ENCODE assay signal across 16 mouse cellular contexts in the genomic region with DNA sequence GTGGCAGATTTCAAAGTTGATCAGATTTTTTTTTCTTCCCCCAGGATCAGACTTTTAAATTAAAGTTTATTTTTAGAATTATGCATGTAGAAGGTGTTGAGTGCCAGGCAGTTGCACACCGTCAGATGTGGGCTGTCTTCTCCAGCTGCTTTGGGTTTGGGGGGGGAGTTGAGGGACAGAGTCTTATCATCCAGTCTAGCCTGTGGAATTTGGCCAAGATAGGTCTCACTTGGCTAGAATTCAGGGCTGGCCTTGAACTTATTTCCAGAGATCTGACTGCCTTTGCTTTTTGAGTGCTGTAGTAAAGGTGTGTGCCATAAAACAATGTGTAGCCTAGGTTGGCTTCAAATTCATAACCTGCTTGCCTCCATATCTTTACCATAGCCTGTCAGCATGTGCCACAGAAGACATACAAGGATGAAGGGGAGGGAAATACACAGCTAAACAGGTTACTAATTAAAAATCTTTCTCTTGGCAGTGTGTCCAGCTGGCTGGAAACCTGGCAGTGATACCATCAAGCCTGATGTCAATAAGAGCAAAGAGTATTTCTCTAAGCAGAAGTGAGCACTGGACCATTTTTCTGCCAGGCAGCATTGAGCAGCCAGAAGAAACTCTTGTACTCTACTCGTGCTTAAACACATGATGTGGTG. TPM values are rescaled to one million over a fixed set of nuclear protein-coding genes. Genes with fewer than 3 reads are reported as not detected.
DNase-seq lines count a peak whose midpoint lies in the region; ATAC-seq and TF ChIP-seq lines count a peak whose summit lies in the region.
"Had no signal": no experiment of that assay in that cellular context is flagged by ENCODE, and none has a peak within 500 bp of the region (broad histone marks: within the 10 kb centered on the region; RNA-seq: fewer than 3 reads in every experiment).

No protein-coding gene starts in this region.

- H3K9me3 ChIP-seq in heart, embryonic 13.5 days: no peaks in the 10 kb centered on the region
- H3K9me3 ChIP-seq: limb, embryonic 15.5 days; midbrain, embryonic 10.5 days had no signal

- no peak for ATAC-seq in heart, embryonic 13.5 days (ENCODE audit: extremely low read depth, insufficient number of reproducible peaks, low FRiP score, low TSS enrichment)
- no peak for ATAC-seq in erythroblast, adult 5-6 weeks (replicated peaks; ENCODE audit: low FRiP score, poor library complexity, severe bottlenecking)
- ATAC-seq: forebrain, postnatal 0 days had no signal

- 19% methylated on average over 2 of the region's 2 CpGs for WGBS in heart, embryonic 13.5 days

- H3K4me2 ChIP-seq in heart, embryonic 13.5 days: no peak overlapping the region
- H3K4me2 ChIP-seq: limb, embryonic 15.5 days had no signal

- no peaks in the 10 kb centered on the region for H3K27me3 ChIP-seq in heart, embryonic 13.5 days (replicated peaks)
- H3K27me3 ChIP-seq: CH12.LX; limb, embryonic 15.5 days had no signal

- 0 out of 2 replicates have a peak overlapping the region, but pooled peaks have one; percentile 28 for H3K9ac ChIP-seq in heart, embryonic 13.5 days
- H3K9ac ChIP-seq: forebrain, postnatal 0 days; limb, embryonic 15.5 days had no signal

- TF ChIP-seq CTCF in layer of hippocampus, adult 2 months (conservative IDR thresholded peaks at IDR 0.05): no peak

- H3K4me1 ChIP-seq in heart, embryonic 13.5 days: peaks cover 14% of the 10 kb centered on the region
- H3K4me1 ChIP-seq: limb, embryonic 15.5 days; midbrain, embryonic 10.5 days had no signal

- H3K36me3 ChIP-seq in heart, embryonic 13.5 days: peaks cover 92% of the 10 kb centered on the region

- no peak overlapping the region for H3K4me3 ChIP-seq in heart, embryonic 13.5 days
- H3K4me3 ChIP-seq in layer of hippocampus, adult 2 months: no peak overlapping the region
- H3K4me3 ChIP-seq: limb, embryonic 15.5 days; midbrain, embryonic 10.5 days had no signal

- H3K27ac ChIP-seq in heart, embryonic 13.5 days (replicated peaks): 0 out of 2 replicates have a peak overlapping the region, but pooled peaks have one; percentile 39
- H3K27ac ChIP-seq in layer of hippocampus, adult 2 months: 0 out of 2 replicates have a peak overlapping the region, but pooled peaks have one; percentile 18
- H3K27ac ChIP-seq: limb, embryonic 15.5 days; midbrain, embryonic 10.5 days had no signal

- DNase-seq in heart, adult 8-10 months (ENCODE audit: low spot score): no peak
- no peak for DNase-seq in layer of hippocampus, adult 2 months (ENCODE audit: low spot score in 2 of 2)
- DNase-seq in layer of hippocampus, adult 8-10 months (ENCODE audit: low spot score in 2 of 2): no peak
- peak; percentile 60 for DNase-seq in adrenal gland, postnatal 14 days
- DNase-seq in kidney, postnatal 36 days: peak; percentile 58 to 81
- no peak for DNase-seq in gastrocnemius, postnatal 10 days
- DNase-seq: cerebellum, adult 11 months; cerebellum, postnatal 25 days; embryo, embryonic 11 days; forebrain, postnatal 0 days; lung, adult 2 months had no signal

RNA-seq across cellular contexts. Expression of a gene that starts 9.4 kb away (rescaled TPM):
- 33.5 and 35.1 TPM in 2 replicates for polyA plus RNA-seq in heart, embryonic 13.5 days (2015; fragmentation: Nextera tagmentation; extraction: Ambion mirVana)
- total RNA-seq in heart, adult 8-10 months (2022): 10 to 100 TPM; 61.8 to 72.5 (median 66.4) TPM
- 10 to 100 TPM; 16.4 to 20.8 TPM for total RNA-seq in layer of hippocampus, adult 2 months (2021)
- 10 to 100 TPM; 15.4 to 20.4 (median 17.5) TPM for total RNA-seq in layer of hippocampus, adult 8-10 months (2022)
- total RNA-seq in adrenal gland, postnatal 14 days (2021): 39.5 and 41.9 TPM in 2 replicates
- 10 to 100 TPM; 23.0 to 25.6 TPM for total RNA-seq in gastrocnemius, postnatal 10 days (2021)
- 4.2 and 4.4 TPM in 2 replicates for total RNA-seq in erythroblast, adult 5-6 weeks (2015; ENCODE audit: low replicate concordance)
- total RNA-seq in erythroblast, adult 5-6 weeks (2017; ENCODE audit: low replicate concordance): 1.8 and 5.4 TPM in 2 replicates

RNA-seq across cellular contexts. Expression of a gene that starts 9.5 kb away (rescaled TPM):
- 17.9 and 20.2 TPM in 2 replicates for polyA plus RNA-seq in heart, embryonic 13.5 days (2015; fragmentation: Nextera tagmentation; extraction: Ambion mirVana)
- 1 to 10 TPM; 3.0 to 5.7 (median 4.1) TPM for total RNA-seq in heart, adult 8-10 months (2022)
- total RNA-seq in layer of hippocampus, adult 2 months (2021): 1 to 10 TPM; 3.9 to 6.0 TPM
- total RNA-seq in layer of hippocampus, adult 8-10 months (2022): 1 to 10 TPM; 4.9 to 8.9 (median 6.2) TPM
- 18.8 and 19.6 TPM in 2 replicates for total RNA-seq in adrenal gland, postnatal 14 days (2021)
- total RNA-seq in gastrocnemius, postnatal 10 days (2021): 1 to 10 TPM; 5.0 to 7.5 TPM
- 6.5 and 7.3 TPM in 2 replicates for total RNA-seq in erythroblast, adult 5-6 weeks (2015; ENCODE audit: low replicate concordance)
- 3.3 and 10.5 TPM in 2 replicates for total RNA-seq in erythroblast, adult 5-6 weeks (2017; ENCODE audit: low replicate concordance)

RNA-seq across cellular contexts. Expression of a gene that starts 13.5 kb away (rescaled TPM):
- polyA plus RNA-seq in heart, embryonic 13.5 days (2015; fragmentation: Nextera tagmentation; extraction: Ambion mirVana): 967 and 1,034 TPM in 2 replicates
- 100 to 1,000 TPM; 475 to 641 (median 529) TPM for total RNA-seq in heart, adult 8-10 months (2022)
- 100 to 1,000 TPM; 143 to 151 TPM for total RNA-seq in layer of hippocampus, adult 2 months (2021)
- 100 to 1,000 TPM; 181 to 205 (median 195) TPM for total RNA-seq in layer of hippocampus, adult 8-10 months (2022)
- total RNA-seq in adrenal gland, postnatal 14 days (2021): 546 and 672 TPM in 2 replicates
- total RNA-seq in gastrocnemius, postnatal 10 days (2021): 100 to 1,000 TPM; 241 to 242 TPM
- 71.5 and 92.4 TPM in 2 replicates for total RNA-seq in erythroblast, adult 5-6 weeks (2015; ENCODE audit: low replicate concordance)
- 30.1 and 52.6 TPM in 2 replicates for total RNA-seq in erythroblast, adult 5-6 weeks (2017; ENCODE audit: low replicate concordance)

RNA-seq across cellular contexts. Expression of a gene that starts 21.9 kb away (rescaled TPM):
- polyA plus RNA-seq in heart, embryonic 13.5 days (2015; fragmentation: Nextera tagmentation; extraction: Ambion mirVana): 3.0 and 3.2 TPM in 2 replicates
- total RNA-seq in heart, adult 8-10 months (2022): 1 to 10 TPM; 1.6 to 3.3 (median 2.3) TPM
- total RNA-seq in layer of hippocampus, adult 2 months (2021): 1 to 10 TPM; 4.2 to 4.8 TPM
- 1 to 10 TPM; 4.1 to 5.9 (median 4.7) TPM for total RNA-seq in layer of hippocampus, adult 8-10 months (2022)
- 4.9 and 5.1 TPM in 2 replicates for total RNA-seq in adrenal gland, postnatal 14 days (2021)
- total RNA-seq in gastrocnemius, postnatal 10 days (2021): 1 to 10 TPM; 2.9 to 3.0 TPM
- total RNA-seq in erythroblast, adult 5-6 weeks (2015; ENCODE audit: low replicate concordance): 5.2 and 6.5 TPM in 2 replicates
- total RNA-seq in erythroblast, adult 5-6 weeks (2017; ENCODE audit: low replicate concordance): 7.8 and 9.2 TPM in 2 replicates

RNA-seq across cellular contexts. Expression of a gene that starts 47.3 kb away (rescaled TPM):
- polyA plus RNA-seq in heart, embryonic 13.5 days (2015; fragmentation: Nextera tagmentation; extraction: Ambion mirVana): 580 and 636 TPM in 2 replicates
- total RNA-seq in heart, adult 8-10 months (2022): 100 to 1,000 TPM; 297 to 332 (median 327) TPM
- 100 to 1,000 TPM; 376 to 387 TPM for total RNA-seq in layer of hippocampus, adult 2 months (2021)
- total RNA-seq in layer of hippocampus, adult 8-10 months (2022): 100 to 1,000 TPM; 403 to 423 (median 409) TPM
- 639 and 649 TPM in 2 replicates for total RNA-seq in adrenal gland, postnatal 14 days (2021)
- total RNA-seq in gastrocnemius, postnatal 10 days (2021): 100 to 1,000 TPM; 300 to 334 TPM
- 110 and 156 TPM in 2 replicates for total RNA-seq in erythroblast, adult 5-6 weeks (2015; ENCODE audit: low replicate concordance)
- 108 and 173 TPM in 2 replicates for total RNA-seq in erythroblast, adult 5-6 weeks (2017; ENCODE audit: low replicate concordance)

Comparison
In these comparisons a context has a peak if more than half of its experiments do, and no peak if none do; other contexts are left out.
1. DNase-seq: peak in adrenal gland, postnatal 14 days (single experiment) and kidney, postnatal 36 days (2 of 2); none in heart, adult 8-10 months (single experiment), layer of hippocampus, adult 2 months (0 of 2), layer of hippocampus, adult 8-10 months (0 of 2) and gastrocnemius, postnatal 10 days (single experiment).